Mouse (Mus musculus) cerebellum, adult (tissue): ENCODE results near the gene Clybl.

ENCODE experiments used
- ATAC-seq: cut with Nextera tagmentation; 2 replicates; pipeline ENCODE4 v1.9.2; 2017; ENCODE audit warnings: mild to moderate bottlenecking, moderate library complexity, mixed read lengths; ENCODE audit not compliant: insufficient number of reproducible peaks, low FRiP score, low TSS enrichment

Clybl gene

GRCm38 (mm10) chr14:122243874-122244273 is 62.4 kb downstream of the Clybl start:
- no peak for ATAC-seq

GRCm38 (mm10) chr14:122246919-122247859 is 65.7 kb downstream of the Clybl start:
- ATAC-seq = no peak

GRCm38 (mm10) chr14:122249123-122249522 is 67.6 kb downstream of the Clybl start:
- no peak for ATAC-seq

- no peak for ATAC-seq
Observed at GRCm38 (mm10) chr14:122251346-122251745, 69.8 kb downstream of the Clybl start.

GRCm38 (mm10) chr14:122255562-122256260 is 74.2 kb downstream of the Clybl start:
- no peak for ATAC-seq

- ATAC-seq = no peak
Observed at GRCm38 (mm10) chr14:122256261-122256634, 74.7 kb downstream of the Clybl start.

- ATAC-seq = no peak
Observed at GRCm38 (mm10) chr14:122258297-122258696, 76.8 kb downstream of the Clybl start.

GRCm38 (mm10) chr14:122261250-122261649 is 79.7 kb downstream of the Clybl start:
- no peak for ATAC-seq

- no peak; the same call in 1 of the 2 replicates for ATAC-seq
Observed at GRCm38 (mm10) chr14:122262851-122263659, 81.6 kb downstream of the Clybl start.

GRCm38 (mm10) chr14:122265214-122265613 is 83.7 kb downstream of the Clybl start:
- no peak for ATAC-seq

- ATAC-seq = no peak
Observed at GRCm38 (mm10) chr14:122267590-122267989, 86.1 kb downstream of the Clybl start.

- no peak for ATAC-seq
Observed at GRCm38 (mm10) chr14:122271104-122271746, 89.7 kb downstream of the Clybl start.

GRCm38 (mm10) chr14:122277142-122277541 is 95.6 kb downstream of the Clybl start:
- ATAC-seq = no peak

- ATAC-seq = no peak
Observed at GRCm38 (mm10) chr14:122279462-122280308, 98.2 kb downstream of the Clybl start.

- no peak for ATAC-seq
Observed at GRCm38 (mm10) chr14:122280309-122281071, 99.0 kb downstream of the Clybl start.

- no peak for ATAC-seq
Observed at GRCm38 (mm10) chr14:122281072-122281634, 99.6 kb downstream of the Clybl start.

GRCm38 (mm10) chr14:122283959-122284358 is 102.5 kb downstream of the Clybl start:
- no peak for ATAC-seq

GRCm38 (mm10) chr14:122296399-122296798 is 114.9 kb downstream of the Clybl start:
- ATAC-seq = no peak
